Mouse (Mus musculus) liver, embryonic 14.5 days (tissue): ENCODE data around the gene Pth2r.

Experiments
- CTCF ChIP-seq: IDR thresholded peaks from 2 replicates; pipeline ENCODE4 v1.5.1; 2016; ENCODE audit warnings: antibody characterized with exemption, low read depth, control low read depth
- EP300 ChIP-seq: IDR thresholded peaks from 2 replicates; pipeline ENCODE4 v1.6.1; 2016; ENCODE audit warnings: antibody characterized with exemption, low read depth

DNA sequence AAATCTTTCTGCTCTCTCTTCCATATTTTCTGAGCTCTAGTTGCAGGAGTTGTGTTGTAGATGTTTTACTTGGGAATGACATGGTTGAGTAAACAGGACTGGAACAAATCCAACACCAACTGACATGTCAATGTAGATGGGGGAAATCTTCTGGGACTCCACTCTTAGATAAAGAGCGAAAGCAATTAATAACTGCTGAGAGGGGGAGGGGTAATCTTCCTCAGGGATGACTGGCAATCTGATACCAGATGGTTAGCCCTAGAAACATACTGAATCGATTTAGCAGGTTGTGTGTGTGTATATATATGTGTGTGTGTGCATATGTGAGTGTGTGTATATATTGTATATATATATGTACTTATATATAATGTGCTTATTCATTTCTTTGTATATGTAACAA lies 58.4 kb downstream of the Pth2r start:
- TF ChIP-seq CTCF, result no peak
- TF ChIP-seq EP300, result no peak
